Mouse (Mus musculus) heart, postnatal 0 days (tissue): Measurements from ENCODE around the gene BC003965. TPM values are rescaled to one million over a fixed set of nuclear protein-coding genes. Genes with fewer than 3 reads are reported as not detected.

Experiments
- ATAC-seq: fragments of 200-750 bp; cut with Nextera tagmentation; 2 replicates; pipeline ENCODE4 v1.8.0; 2017; ENCODE audit warnings: low read depth, moderate number of reproducible peaks, moderate library complexity; ENCODE audit not compliant: insufficient read depth
- DNase-seq: peaks from one replicate; pipeline ENCODE4 v3.0.0-alpha.2; 2016; ENCODE audit warnings: low spot score
- H3K27ac ChIP-seq: fragments of 300-500 bp; sonication (generic); 2 replicates; pipeline ENCODE4 v1.5.1; 2014; ENCODE audit warnings: low read depth, mild to moderate bottlenecking
- H3K27me3 ChIP-seq: fragments of 300-500 bp; sonication (generic); 2 replicates; pipeline ENCODE4 v1.6.1; 2014; ENCODE audit warnings: low read length, mixed read lengths; ENCODE audit not compliant: control insufficient read depth, insufficient read depth
- H3K36me3 ChIP-seq: fragments of 300-500 bp; sonication (generic); replicated peaks from 2 replicates; pipeline ENCODE4 v1.6.1; 2014; ENCODE audit warnings: low read length, mixed read lengths; ENCODE audit not compliant: control insufficient read depth, insufficient read depth
- H3K4me1 ChIP-seq: fragments of 300-500 bp; sonication (generic); 2 replicates; pipeline ENCODE4 v1.6.1; 2014; ENCODE audit warnings: antibody characterized with exemption; ENCODE audit not compliant: control insufficient read depth, insufficient read depth
- H3K4me2 ChIP-seq: fragments of 300-500 bp; sonication (generic); 2 replicates; pipeline ENCODE4 v1.6.1; 2014; ENCODE audit warnings: low read depth, mild to moderate bottlenecking, low read length, moderate library complexity
- H3K4me3 ChIP-seq: fragments of 300-500 bp; sonication (generic); 2 replicates; pipeline ENCODE4 v1.5.1; 2014; ENCODE audit warnings: low read depth, low read length
- H3K9ac ChIP-seq: fragments of 300-500 bp; sonication (generic); replicated peaks from 2 replicates; pipeline ENCODE4 v1.6.1; 2014; ENCODE audit warnings: low read depth, low read length, mixed read lengths
- H3K9me3 ChIP-seq: fragments of 300-500 bp; sonication (generic); replicated peaks from 2 replicates; pipeline ENCODE4 v1.6.1; 2016; ENCODE audit warnings: low read length; ENCODE audit not compliant: control insufficient read depth
- CTCF ChIP-seq: IDR thresholded peaks from 2 replicates; pipeline ENCODE4 v1.5.1; 2016; ENCODE audit warnings: antibody characterized with exemption, control low read depth, low read depth
- EP300 ChIP-seq: IDR thresholded peaks from 2 replicates; pipeline ENCODE4 v1.6.1; 2016; ENCODE audit warnings: antibody characterized with exemption, low read depth
- WGBS: fragments of 180-500 bp; shearing (Covaris S2); extraction: QIAGEN DNeasy Blood & Tissue Kit; methylation state at CpG from one replicate; pipeline ENCODE4 v1.1.7; 2014; 5-methylcytosine and 5-hydroxymethylcytosine counted together
- polyA plus RNA-seq: library from polyadenylated mRNA; unstranded; fragments of >200 nt; fragmentation: Nextera tagmentation; extraction: Ambion mirVana; gene quantifications from 2 replicates; pipeline ENCODE4 v1.2.1, GENCODE M21; 2015
- total RNA-seq: library from RNA; depleted of rRNA; stranded (reverse); fragments of >200 nt; gene quantifications from 2 replicates; pipeline ENCODE4 v1.2.3, GENCODE M21; 2014; ENCODE audit warnings: low replicate concordance

The BC003965 gene
- total and polyA plus RNA-seq, 2 experiments from 2014 or later: 17.3 to 26.5 TPM

- H3K27me3 ChIP-seq: no peaks in the 10 kb centered on the region
- ATAC-seq (no peak), DNase-seq (no peak)
- H3K9me3 ChIP-seq: no peaks in the 10 kb centered on the region
- no peak overlapping the region for H3K4me2 ChIP-seq
- TF ChIP-seq CTCF: no peak
- no peak overlapping the region for H3K4me3 ChIP-seq
- no peaks in the 10 kb centered on the region for H3K4me1 ChIP-seq
- peaks cover 19% of the 10 kb centered on the region; the same call in 1 of the 2 replicates for H3K36me3 ChIP-seq
- H3K9ac ChIP-seq: no peak overlapping the region
- H3K27ac ChIP-seq: no peak overlapping the region
- 81% methylated on average over 3 of the region's 3 CpGs for WGBS
Observed at GRCm38 (mm10) chr17:25164770-25165169, 19.6 kb upstream of the BC003965 start.

GRCm38 (mm10) chr17:25165970-25166671 is 18.2 kb upstream of the BC003965 start:
- Histone ChIP-seq H3K4me1 (no peaks in the 10 kb centered on the region), H3K4me3 (no peak overlapping the region), H3K9me3 (no peaks in the 10 kb centered on the region), H3K9ac (no peak overlapping the region), H3K36me3 (peaks cover 6% of the 10 kb centered on the region; the same call in 1 of the 2 replicates), H3K27ac (no peak overlapping the region), H3K27me3 (no peaks in the 10 kb centered on the region), H3K4me2 (no peak overlapping the region)
- 45% methylated on average over 6 of the region's 6 CpGs for WGBS
- ATAC-seq: no peak
- TF ChIP-seq CTCF (no peak), EP300 (no peak)
- DNase-seq: no peak

GRCm38 (mm10) chr17:25169706-25170105 is 14.6 kb upstream of the BC003965 start:
- Histone ChIP-seq H3K9ac (no peak overlapping the region), H3K4me1 (no peaks in the 10 kb centered on the region), H3K27ac (no peak overlapping the region), H3K4me3 (no peak overlapping the region), H3K9me3 (no peaks in the 10 kb centered on the region), H3K4me2 (no peak overlapping the region), H3K36me3 (no peaks in the 10 kb centered on the region), H3K27me3 (no peaks in the 10 kb centered on the region)
- DNase-seq (no peak), ATAC-seq (no peak)
- 55% methylated on average over 2 of the region's 2 CpGs for WGBS
- TF ChIP-seq CTCF: no peak
- TF ChIP-seq EP300: no peak

- no peak overlapping the region for H3K9ac ChIP-seq
- no peak for ATAC-seq
- no peaks in the 10 kb centered on the region for H3K9me3 ChIP-seq
- 0 out of 2 replicates have a peak, but pooled peaks cover 5% of the 10 kb centered on the region for H3K27me3 ChIP-seq
- H3K4me1 ChIP-seq: no peaks in the 10 kb centered on the region
- no peak overlapping the region for H3K4me2 ChIP-seq
- WGBS: 55% methylated on average over 3 of the region's 3 CpGs
- no peaks in the 10 kb centered on the region for H3K36me3 ChIP-seq
- no peak overlapping the region for H3K27ac ChIP-seq
- H3K4me3 ChIP-seq: no peak overlapping the region
- TF ChIP-seq CTCF (no peak), EP300 (no peak)
- DNase-seq: no peak
Observed at GRCm38 (mm10) chr17:25172558-25172957, 11.8 kb upstream of the BC003965 start.

GRCm38 (mm10) chr17:25175411-25175810 is 8.9 kb upstream of the BC003965 start, which contains the start of gene Gm38655:
Gm38655 (minus strand) TSS chr17:25175471.
- no peak within 1 kb of the TSS for H3K4me2 ChIP-seq
- no peak within 1 kb of the TSS for H3K9ac ChIP-seq
- H3K4me1 ChIP-seq: no peaks in the 10 kb centered on the region
- TF ChIP-seq CTCF: no peak
- no peak for TF ChIP-seq EP300
- DNase-seq (no peak), ATAC-seq (no peak)
- H3K27me3 ChIP-seq: 0 out of 2 replicates have a peak, but pooled peaks cover 9% of the 10 kb centered on the region
- no peak within 1 kb of the TSS for H3K4me3 ChIP-seq
- H3K27ac ChIP-seq: no peak within 1 kb of the TSS
- no peaks in the 10 kb centered on the region for H3K9me3 ChIP-seq
- 59% methylated on average over 9 of the region's 9 CpGs for WGBS
- no peaks in the 10 kb centered on the region for H3K36me3 ChIP-seq

GRCm38 (mm10) chr17:25183232-25183631 is 1.1 kb upstream of the BC003965 start:
- Histone ChIP-seq H3K9ac (no peak overlapping the region), H3K9me3 (no peaks in the 10 kb centered on the region), H3K4me1 (peaks cover 12% of the 10 kb centered on the region), H3K4me2 (peak overlapping the region; percentile 96; the same call in 1 of the 2 replicates), H3K27me3 (0 out of 2 replicates have a peak, but pooled peaks cover 6% of the 10 kb centered on the region), H3K27ac (no peak overlapping the region), H3K4me3 (no peak overlapping the region), H3K36me3 (no peaks in the 10 kb centered on the region)
- ATAC-seq (no peak), DNase-seq (no peak)
- TF ChIP-seq CTCF (no peak), EP300 (no peak)
